Mouse (Mus musculus) monocyte, adult 5-6 weeks (primary cell): Measurements from ENCODE around the gene Itsn1. TPM values are rescaled to one million over a fixed set of nuclear protein-coding genes. Genes with fewer than 3 reads are reported as not detected.

Experiments used
- ATAC-seq: fragments of 153-309, 156-312 bp; replicated peaks from 2 replicates; pipeline ENCODE4 v1.8.0; 2017; ENCODE audit warnings: mild to moderate bottlenecking; ENCODE audit not compliant: low TSS enrichment, insufficient number of reproducible peaks, severe bottlenecking, poor library complexity, low FRiP score
- total RNA-seq: library from RNA; stranded (forward); fragments of 200-1000, 200-491, 200-594 nt; gene quantifications from 3 replicates; pipeline ENCODE4 v1.2.3, GENCODE M21; 2017

The Itsn1 gene
- total RNA-seq, 1 experiment from 2014 or later: 27.7 TPM

- ATAC-seq: 0 out of 2 replicates have a peak, but pooled peaks have one; percentile 32
Observed at GRCm38 (mm10) chr16:91793507-91794278, 64.6 kb downstream of the Itsn1 start.

- ATAC-seq: no peak
Observed at GRCm38 (mm10) chr16:91794306-91794705, 65.2 kb downstream of the Itsn1 start.

- ATAC-seq: no peak
Observed at GRCm38 (mm10) chr16:91795044-91795443, 66.0 kb downstream of the Itsn1 start.

- no peak for ATAC-seq
Observed at GRCm38 (mm10) chr16:91795606-91796005, 66.5 kb downstream of the Itsn1 start.

GRCm38 (mm10) chr16:91801426-91801825, 72.3 kb downstream of the Itsn1 start:
- no peak for ATAC-seq

- ATAC-seq: no peak
Observed at GRCm38 (mm10) chr16:91802461-91803062, 73.5 kb downstream of the Itsn1 start.

- ATAC-seq: no peak
Observed at GRCm38 (mm10) chr16:91804418-91804817, 75.3 kb downstream of the Itsn1 start.

- ATAC-seq: no peak
Observed at GRCm38 (mm10) chr16:91804831-91805230, 75.8 kb downstream of the Itsn1 start.

GRCm38 (mm10) chr16:91810235-91810634, 81.2 kb downstream of the Itsn1 start:
- ATAC-seq: no peak

- no peak for ATAC-seq
Observed at GRCm38 (mm10) chr16:91811339-91811738, 82.3 kb downstream of the Itsn1 start.

- no peak for ATAC-seq
Observed at GRCm38 (mm10) chr16:91811876-91812275, 82.8 kb downstream of the Itsn1 start.

- no peak for ATAC-seq
Observed at GRCm38 (mm10) chr16:91813543-91813942, 84.5 kb downstream of the Itsn1 start.

GRCm38 (mm10) chr16:91815067-91815466, 86.0 kb downstream of the Itsn1 start:
- ATAC-seq: no peak

GRCm38 (mm10) chr16:91820299-91820698, 91.2 kb downstream of the Itsn1 start:
- peak; percentile 59; the same call in 1 of the 2 replicates for ATAC-seq

GRCm38 (mm10) chr16:91822325-91822724, 93.2 kb downstream of the Itsn1 start:
- no peak for ATAC-seq

- ATAC-seq: no peak
Observed at GRCm38 (mm10) chr16:91822759-91823158, 93.7 kb downstream of the Itsn1 start.

GRCm38 (mm10) chr16:91825774-91826325, 96.8 kb downstream of the Itsn1 start:
- ATAC-seq: peak; percentile 98

- ATAC-seq: no peak
Observed at GRCm38 (mm10) chr16:91826893-91827292, 97.8 kb downstream of the Itsn1 start.

GRCm38 (mm10) chr16:91827456-91827855, 98.4 kb downstream of the Itsn1 start:
- ATAC-seq: no peak

- ATAC-seq: no peak
Observed at GRCm38 (mm10) chr16:91828160-91828559, 99.1 kb downstream of the Itsn1 start.
